Mouse (Mus musculus): ENCODE data around the gene Plekhg4. TPM values are rescaled to one million over a fixed set of nuclear protein-coding genes. Genes with fewer than 3 reads are reported as not detected.

Plekhg4 gene
- polyA plus RNA-seq, 1 experiment from 2014 or later = 0.11 TPM

DNA sequence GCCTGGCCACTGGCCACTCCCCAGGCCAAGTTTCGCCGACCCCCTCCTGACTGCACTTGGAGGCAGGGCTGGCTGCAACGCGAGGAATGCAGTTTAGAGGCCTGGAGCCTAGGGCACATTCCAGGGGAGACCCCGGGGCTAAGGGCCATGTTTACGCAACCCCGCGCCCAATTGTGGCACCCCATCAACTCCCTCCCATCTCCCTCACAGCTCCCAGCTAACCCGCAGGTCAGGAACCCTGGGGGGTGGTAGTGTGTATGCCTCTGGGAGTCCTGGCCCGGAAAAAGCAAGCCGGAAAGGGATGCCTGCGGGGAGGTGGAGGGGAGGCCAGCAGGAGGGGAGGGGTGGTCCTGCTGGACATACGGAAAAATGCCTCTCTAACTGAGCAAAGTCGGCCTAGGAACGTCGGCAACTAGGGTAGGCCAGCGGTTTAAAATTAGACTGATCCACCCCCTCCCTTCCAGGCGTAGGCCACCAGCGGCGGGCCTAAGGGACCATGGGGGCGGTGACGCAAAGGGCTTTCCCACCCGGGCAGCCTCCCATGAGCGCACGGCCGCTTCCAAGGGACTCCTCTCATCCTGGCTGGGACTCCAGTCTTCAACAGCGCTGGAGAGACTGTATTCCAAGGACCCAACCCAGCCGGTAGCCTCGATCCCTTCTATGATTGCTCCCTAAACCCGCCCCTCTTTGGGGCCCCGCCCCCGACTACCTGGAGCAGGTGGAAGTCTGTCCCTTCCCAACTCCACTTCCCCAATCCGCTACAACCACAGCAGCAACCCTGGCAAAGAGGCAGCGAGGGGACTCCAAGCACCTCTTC, 26.3 kb upstream of the Plekhg4 start:
- peak overlapping the region; percentile 91 for H3K27ac ChIP-seq (ENCODE audit: low read depth, low read length)
- H3K4me1 ChIP-seq (ENCODE audit: control insufficient read depth, insufficient read depth, low read length) = peaks cover 37% of the 10 kb centered on the region
- WGBS (ENCODE audit: insufficient replicate concordance) = 1% methylated on average over 33 of the region's 34 CpGs
- no peaks in the 10 kb centered on the region for H3K36me3 ChIP-seq (ENCODE audit: control insufficient read depth, insufficient read depth, low read length)
- peak overlapping the region; percentile 82 for H3K9ac ChIP-seq (ENCODE audit: low read depth, low read length)
- peak; percentile 31; the same call in 1 of the 2 replicates for ATAC-seq (replicated peaks; ENCODE audit: insufficient number of reproducible peaks, low FRiP score, low TSS enrichment)
- peak overlapping the region; percentile 98 for H3K4me2 ChIP-seq
- peak overlapping the region; percentile 78 for H3K4me3 ChIP-seq (ENCODE audit: low read depth, low read length)
- H3K9me3 ChIP-seq (replicated peaks; ENCODE audit: control insufficient read depth, low read length) = no peaks in the 10 kb centered on the region
- H3K27me3 ChIP-seq (ENCODE audit: control insufficient read depth, insufficient read depth, low read length) = no peaks in the 10 kb centered on the region

DNA sequence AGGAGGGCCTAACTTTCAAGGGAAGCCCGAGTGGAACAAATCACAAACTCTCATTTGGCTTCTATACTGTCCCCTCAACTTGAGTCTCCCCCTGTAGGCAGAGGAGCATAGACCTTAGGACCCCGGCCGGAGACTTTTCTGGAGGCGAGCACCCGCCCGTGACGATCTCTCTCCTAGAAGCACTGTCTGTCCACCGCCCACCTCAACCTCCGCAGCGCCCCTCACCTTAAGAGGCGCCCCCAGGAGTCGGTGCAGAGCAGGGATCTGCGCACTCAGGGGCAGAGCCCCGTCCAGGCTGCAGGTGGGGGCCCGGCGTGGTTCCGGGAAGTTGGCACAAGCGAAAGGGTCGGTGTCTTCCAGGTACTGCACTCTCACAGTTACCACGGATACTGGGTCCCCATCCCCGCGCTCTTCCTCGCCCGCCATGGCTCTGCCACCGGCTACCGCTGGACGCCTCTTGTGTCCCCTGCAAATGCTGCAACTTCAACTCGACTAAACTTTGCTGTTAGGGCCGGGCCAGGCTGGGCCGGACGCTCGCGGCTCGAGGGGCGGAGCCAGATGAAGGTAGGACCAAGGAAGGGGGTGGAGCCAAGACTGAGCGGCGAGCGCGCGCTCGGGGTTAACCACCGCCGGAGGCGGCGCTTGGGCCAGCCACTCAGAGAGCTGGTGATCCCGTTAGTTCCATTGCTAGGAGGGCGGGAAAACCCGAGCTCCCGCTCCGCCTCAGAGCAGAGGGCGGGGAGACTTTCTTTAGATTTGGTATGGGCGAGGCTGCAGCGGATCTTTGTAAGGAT, 25.4 kb upstream of the Plekhg4 start, which contains the start of gene Fhod1:
Gene Fhod1 (minus strand): TSS at position 526 of the 794 bp plus-strand sequence.
- H3K4me2 ChIP-seq = peak within 1 kb of the TSS; percentile 98
- H3K36me3 ChIP-seq (ENCODE audit: control insufficient read depth, insufficient read depth, low read length) = no peaks in the 10 kb centered on the region
- H3K4me3 ChIP-seq (ENCODE audit: low read depth, low read length) = peak within 1 kb of the TSS; percentile 78
- H3K4me1 ChIP-seq (ENCODE audit: control insufficient read depth, insufficient read depth, low read length) = peaks cover 37% of the 10 kb centered on the region
- peak; percentile 84 for ATAC-seq (replicated peaks; ENCODE audit: insufficient number of reproducible peaks, low FRiP score, low TSS enrichment)
- no peaks in the 10 kb centered on the region for H3K9me3 ChIP-seq (replicated peaks; ENCODE audit: control insufficient read depth, low read length)
- under 1% methylated on average over 53 of the region's 53 CpGs for WGBS (ENCODE audit: insufficient replicate concordance)
- peak within 1 kb of the TSS; percentile 82 for H3K9ac ChIP-seq (ENCODE audit: low read depth, low read length)
- peak within 1 kb of the TSS; percentile 91 for H3K27ac ChIP-seq (ENCODE audit: low read depth, low read length)
- H3K27me3 ChIP-seq (ENCODE audit: control insufficient read depth, insufficient read depth, low read length) = no peaks in the 10 kb centered on the region

DNA sequence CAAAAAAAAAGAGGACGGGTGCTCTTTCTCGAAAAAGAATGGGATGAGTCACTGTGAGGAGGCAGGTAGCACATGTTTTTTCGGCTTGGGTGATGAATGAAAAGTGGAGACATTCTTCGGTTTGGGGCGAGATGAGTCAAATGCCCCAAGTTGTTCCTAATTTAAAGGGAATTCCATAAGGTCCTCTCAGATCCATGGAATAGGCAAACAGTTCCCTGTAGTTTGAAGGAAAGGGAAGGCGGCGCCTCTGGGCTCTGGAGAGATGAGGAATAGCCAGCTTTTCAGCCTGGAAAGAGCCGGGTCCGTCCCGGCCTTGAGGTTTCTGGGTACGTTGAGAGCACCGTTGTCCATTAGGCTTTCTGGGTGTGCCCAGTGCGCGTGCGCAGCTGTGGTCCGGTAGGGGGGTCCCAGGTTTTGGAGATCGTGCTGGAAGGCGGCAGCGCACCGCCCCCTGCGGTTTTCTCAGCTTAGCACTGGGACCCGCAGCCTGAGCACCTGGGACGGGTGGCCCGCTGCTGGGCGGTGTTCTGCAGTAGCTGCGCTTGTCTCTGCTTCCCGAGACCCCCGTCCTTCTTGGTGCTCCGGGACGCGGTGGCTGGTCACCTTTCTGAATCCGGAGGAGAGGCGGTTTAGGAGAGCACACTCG, 24.5 kb upstream of the Plekhg4 start, which contains the start of gene Slc9a5:
Gene Slc9a5 (plus strand): TSS at position 394 of the 646 bp plus-strand sequence.
- 1% methylated on average over 34 of the region's 34 CpGs for WGBS (ENCODE audit: insufficient replicate concordance)
- Histone ChIP-seq H3K4me3 (ENCODE audit: low read depth, low read length) (peak within 1 kb of the TSS; percentile 78), H3K9ac (ENCODE audit: low read depth, low read length) (peak within 1 kb of the TSS; percentile 82), H3K4me2 (peak within 1 kb of the TSS; percentile 98), H3K36me3 (ENCODE audit: control insufficient read depth, insufficient read depth, low read length) (no peaks in the 10 kb centered on the region), H3K4me1 (ENCODE audit: control insufficient read depth, insufficient read depth, low read length) (peaks cover 35% of the 10 kb centered on the region), H3K27me3 (ENCODE audit: control insufficient read depth, insufficient read depth, low read length) (no peaks in the 10 kb centered on the region), H3K27ac (ENCODE audit: low read depth, low read length) (peak within 1 kb of the TSS; percentile 91), H3K9me3 (replicated peaks; ENCODE audit: control insufficient read depth, low read length) (no peaks in the 10 kb centered on the region)
- no peak for ATAC-seq (replicated peaks; ENCODE audit: insufficient number of reproducible peaks, low FRiP score, low TSS enrichment)

DNA sequence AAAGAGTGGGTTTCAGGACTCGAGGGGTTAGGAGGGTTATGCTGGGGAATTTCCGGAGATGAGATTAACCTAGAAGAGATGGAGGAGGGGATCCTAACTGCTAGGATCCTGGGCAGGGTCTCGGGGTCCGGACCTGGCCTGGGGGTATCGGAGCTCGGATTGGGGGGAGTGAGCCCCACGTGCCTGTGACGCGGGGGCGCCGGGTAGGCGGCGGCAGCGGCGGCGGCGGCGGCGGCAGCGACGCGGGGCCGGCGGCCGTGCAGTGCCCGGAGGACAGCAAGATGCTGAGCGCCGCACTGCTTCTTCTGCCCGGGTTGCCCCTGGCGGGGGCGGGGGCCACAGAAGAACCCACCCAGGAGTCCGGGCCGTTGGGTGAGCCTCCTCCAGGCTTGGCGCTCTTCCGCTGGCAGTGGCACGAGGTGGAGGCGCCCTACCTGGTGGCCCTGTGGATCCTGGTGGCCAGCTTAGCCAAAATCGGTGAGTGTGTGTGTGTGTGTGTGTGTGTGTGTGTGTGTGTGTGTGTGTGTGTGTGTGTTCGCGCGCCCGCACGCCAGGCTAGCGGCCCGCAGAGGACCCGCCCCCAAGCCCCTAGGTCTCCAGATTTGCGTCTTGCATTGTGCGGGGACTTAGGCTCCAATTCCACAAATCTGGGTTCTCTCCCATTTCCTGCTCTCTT, 23.8 kb upstream of the Plekhg4 start:
- Histone ChIP-seq H3K4me3 (ENCODE audit: low read depth, low read length) (peak overlapping the region; percentile 78), H3K9me3 (replicated peaks; ENCODE audit: control insufficient read depth, low read length) (no peaks in the 10 kb centered on the region), H3K36me3 (ENCODE audit: control insufficient read depth, insufficient read depth, low read length) (no peaks in the 10 kb centered on the region), H3K27ac (ENCODE audit: low read depth, low read length) (no peak overlapping the region), H3K27me3 (ENCODE audit: control insufficient read depth, insufficient read depth, low read length) (no peaks in the 10 kb centered on the region), H3K9ac (ENCODE audit: low read depth, low read length) (peak overlapping the region; percentile 72), H3K4me2 (peak overlapping the region; percentile 98), H3K4me1 (ENCODE audit: control insufficient read depth, insufficient read depth, low read length) (peaks cover 33% of the 10 kb centered on the region)
- whole genome bisulfite sequencing (ENCODE audit: insufficient replicate concordance) = under 1% methylated on average over 42 of the region's 48 CpGs
- ATAC-seq (replicated peaks; ENCODE audit: insufficient number of reproducible peaks, low FRiP score, low TSS enrichment) = no peak

DNA sequence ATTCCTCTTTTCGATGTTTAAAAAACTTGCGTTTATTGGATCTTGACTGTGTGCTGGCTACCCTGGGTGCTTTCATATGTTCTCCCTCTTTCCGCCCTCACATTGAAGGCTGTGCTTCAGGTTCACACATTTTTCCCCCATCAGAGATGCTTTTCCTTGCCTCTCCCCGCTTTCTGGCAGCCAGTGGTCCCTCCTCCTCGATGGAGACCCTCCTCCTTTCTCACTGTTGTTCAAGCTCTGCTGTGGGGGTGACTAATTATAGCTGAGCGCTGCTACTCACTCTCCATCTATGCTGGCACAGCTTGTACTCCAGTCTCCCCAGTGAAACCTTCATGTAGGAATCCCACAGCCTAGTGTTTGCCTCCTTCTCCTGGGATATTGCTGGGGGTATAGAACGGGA, 22.9 kb upstream of the Plekhg4 start:
- peak overlapping the region; percentile 98 for H3K4me2 ChIP-seq
- no peak overlapping the region for H3K27ac ChIP-seq (ENCODE audit: low read depth, low read length)
- WGBS (ENCODE audit: insufficient replicate concordance) = 29% methylated on average over 7 of the region's 7 CpGs
- H3K27me3 ChIP-seq (ENCODE audit: control insufficient read depth, insufficient read depth, low read length) = no peaks in the 10 kb centered on the region
- no peak for ATAC-seq (replicated peaks; ENCODE audit: insufficient number of reproducible peaks, low FRiP score, low TSS enrichment)
- no peak overlapping the region for H3K4me3 ChIP-seq (ENCODE audit: low read depth, low read length)
- no peaks in the 10 kb centered on the region for H3K36me3 ChIP-seq (ENCODE audit: control insufficient read depth, insufficient read depth, low read length)
- peaks cover 26% of the 10 kb centered on the region for H3K4me1 ChIP-seq (ENCODE audit: control insufficient read depth, insufficient read depth, low read length)
- H3K9me3 ChIP-seq (replicated peaks; ENCODE audit: control insufficient read depth, low read length) = no peaks in the 10 kb centered on the region
- no peak overlapping the region for H3K9ac ChIP-seq (ENCODE audit: low read depth, low read length)

DNA sequence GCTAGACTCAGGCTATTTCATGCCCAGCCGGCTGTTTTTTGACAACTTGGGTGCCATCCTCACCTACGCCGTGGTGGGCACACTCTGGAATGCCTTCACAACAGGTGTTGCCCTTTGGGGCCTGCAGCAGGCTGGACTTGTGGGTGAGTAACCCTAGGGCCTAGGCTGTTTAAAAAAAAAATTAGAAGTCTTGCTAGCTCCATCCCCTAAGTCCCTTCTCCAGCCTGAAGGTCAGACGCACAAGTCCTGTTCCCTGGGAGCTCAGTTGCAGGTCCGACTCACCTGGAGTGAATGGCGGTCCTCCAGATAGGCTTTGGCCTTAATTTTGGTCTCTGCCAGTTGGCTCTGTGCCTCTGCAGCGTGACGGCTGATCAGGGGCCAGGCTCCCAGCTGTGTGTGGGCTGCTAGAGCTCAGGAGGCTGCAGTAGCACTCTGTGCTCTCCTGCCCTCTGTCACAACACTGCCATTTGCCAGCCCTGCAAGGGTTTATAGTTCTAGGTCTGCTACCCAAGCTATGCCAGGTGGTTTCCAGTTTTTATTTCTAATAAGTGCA, 19.4 kb upstream of the Plekhg4 start:
- Histone ChIP-seq H3K9me3 (replicated peaks; ENCODE audit: control insufficient read depth, low read length) (no peaks in the 10 kb centered on the region), H3K9ac (ENCODE audit: low read depth, low read length) (no peak overlapping the region), H3K27ac (ENCODE audit: low read depth, low read length) (no peak overlapping the region), H3K4me3 (ENCODE audit: low read depth, low read length) (no peak overlapping the region), H3K4me2 (no peak overlapping the region), H3K36me3 (ENCODE audit: control insufficient read depth, insufficient read depth, low read length) (0 out of 2 replicates have a peak, but pooled peaks cover 2% of the 10 kb centered on the region), H3K4me1 (ENCODE audit: control insufficient read depth, insufficient read depth, low read length) (peaks cover 15% of the 10 kb centered on the region), H3K27me3 (ENCODE audit: control insufficient read depth, insufficient read depth, low read length) (no peaks in the 10 kb centered on the region)
- 71% methylated on average over 8 of the region's 8 CpGs for WGBS (ENCODE audit: insufficient replicate concordance)
- no peak for ATAC-seq (replicated peaks; ENCODE audit: insufficient number of reproducible peaks, low FRiP score, low TSS enrichment)

DNA sequence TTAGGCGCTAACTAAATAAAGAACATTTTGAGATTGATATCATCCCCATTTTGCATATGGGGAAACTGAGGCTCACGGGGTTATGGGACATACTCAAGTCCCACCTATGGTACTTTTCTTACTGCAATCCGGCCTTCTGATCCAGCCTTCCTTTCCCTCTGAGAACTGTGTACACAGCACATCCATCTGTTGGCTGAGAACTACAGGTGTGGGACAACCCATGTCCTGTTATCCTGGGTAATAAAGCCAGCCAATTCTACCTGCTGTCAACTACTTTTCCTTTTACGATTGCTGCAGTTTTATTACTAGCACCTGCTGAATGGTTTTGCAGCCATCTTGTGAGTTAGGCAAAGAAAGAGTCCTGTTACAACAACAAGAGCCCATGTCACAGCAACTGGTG, 18.5 kb upstream of the Plekhg4 start:
- 0 out of 2 replicates have a peak, but pooled peaks cover 2% of the 10 kb centered on the region for H3K36me3 ChIP-seq (ENCODE audit: control insufficient read depth, insufficient read depth, low read length)
- 88% methylated on average over 4 of the region's 4 CpGs for WGBS (ENCODE audit: insufficient replicate concordance)

More for the DNA sequence above, 18.5 kb upstream of the Plekhg4 start:
- H3K9ac ChIP-seq (ENCODE audit: low read depth, low read length) = no peak overlapping the region
- no peak overlapping the region for H3K27ac ChIP-seq (ENCODE audit: low read depth, low read length)
- ATAC-seq (replicated peaks; ENCODE audit: insufficient number of reproducible peaks, low FRiP score, low TSS enrichment) = no peak
- no peak overlapping the region for H3K4me2 ChIP-seq
- H3K4me1 ChIP-seq (ENCODE audit: control insufficient read depth, insufficient read depth, low read length) = peaks cover 15% of the 10 kb centered on the region
- H3K9me3 ChIP-seq (replicated peaks; ENCODE audit: control insufficient read depth, low read length) = no peaks in the 10 kb centered on the region
- H3K4me3 ChIP-seq (ENCODE audit: low read depth, low read length) = no peak overlapping the region
- H3K27me3 ChIP-seq (ENCODE audit: control insufficient read depth, insufficient read depth, low read length) = no peaks in the 10 kb centered on the region

Data from heart, embryonic 11.5 days (tissue).